Mouse (Mus musculus) heart, postnatal 4 days (tissue): Measurements from ENCODE around the gene Mapk1ip1l. TPM values are rescaled to one million over a fixed set of nuclear protein-coding genes. Genes with fewer than 3 reads are reported as not detected.

ENCODE experiments used
- DNase-seq: peaks from one replicate; pipeline ENCODE4 v3.0.0; 2021
- total RNA-seq, 2 experiments: library from RNA; stranded (reverse); gene quantifications; 2 replicates each; pipeline ENCODE4 v1.2.3; 2021

Mapk1ip1l gene
- total RNA-seq, 2 experiments from 2014 or later = 68.9 to 73.5 TPM

DNA sequence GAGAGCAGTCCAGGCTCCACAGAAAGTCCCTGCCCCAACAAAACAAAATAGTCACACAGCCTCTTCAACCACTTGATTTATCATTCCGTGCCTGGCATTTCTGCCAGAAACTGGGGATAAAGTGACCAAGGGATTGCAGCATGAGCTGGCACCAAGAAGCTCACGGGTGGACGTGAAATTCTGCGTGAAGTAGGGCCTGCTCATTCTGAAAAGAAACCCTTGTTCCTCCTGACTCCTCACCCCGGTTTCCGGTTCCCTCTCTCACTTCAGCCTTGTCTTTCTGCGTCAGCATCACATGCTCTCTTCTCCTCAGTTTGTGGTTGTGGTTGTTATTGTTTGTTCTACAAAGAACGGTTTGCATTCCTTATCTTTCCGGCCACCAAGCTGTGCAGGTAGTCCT is 63.8 kb downstream of the Mapk1ip1l start:
- DNase-seq = no peak

DNA sequence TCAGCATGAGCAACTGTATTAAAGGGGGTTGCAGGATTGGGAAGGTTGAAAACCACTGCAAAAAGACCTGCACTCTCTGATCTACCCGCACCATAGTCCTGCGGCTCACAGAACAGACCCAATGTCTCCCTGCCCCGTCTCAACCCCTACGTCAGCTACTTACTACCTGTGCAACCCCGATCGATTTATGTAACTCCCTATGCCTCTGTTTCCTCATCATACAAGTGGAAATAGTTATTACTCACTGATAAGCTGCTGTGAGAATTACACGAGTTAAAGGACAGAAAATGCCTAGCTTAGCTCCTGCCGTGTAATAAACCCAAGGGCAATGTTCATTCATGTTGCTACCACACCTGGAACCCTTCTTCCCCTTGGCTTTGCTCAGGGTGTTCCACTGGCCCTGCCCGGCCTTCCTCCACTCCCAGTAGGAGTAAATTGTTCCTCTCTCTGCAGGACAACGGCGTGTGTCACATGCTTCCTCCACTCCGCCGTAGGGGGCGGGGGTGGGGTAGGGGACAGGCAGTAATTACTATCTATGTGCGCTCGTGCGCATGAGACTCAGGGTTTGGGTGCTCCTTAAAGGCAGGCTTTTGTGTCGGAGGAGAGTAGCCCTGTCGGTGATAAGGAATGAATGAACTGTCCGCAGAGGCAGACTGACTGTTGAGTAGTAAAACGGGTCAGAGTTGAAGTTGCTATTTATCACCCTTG is 66.8 kb downstream of the Mapk1ip1l start:
- DNase-seq = peak; percentile 26

DNA sequence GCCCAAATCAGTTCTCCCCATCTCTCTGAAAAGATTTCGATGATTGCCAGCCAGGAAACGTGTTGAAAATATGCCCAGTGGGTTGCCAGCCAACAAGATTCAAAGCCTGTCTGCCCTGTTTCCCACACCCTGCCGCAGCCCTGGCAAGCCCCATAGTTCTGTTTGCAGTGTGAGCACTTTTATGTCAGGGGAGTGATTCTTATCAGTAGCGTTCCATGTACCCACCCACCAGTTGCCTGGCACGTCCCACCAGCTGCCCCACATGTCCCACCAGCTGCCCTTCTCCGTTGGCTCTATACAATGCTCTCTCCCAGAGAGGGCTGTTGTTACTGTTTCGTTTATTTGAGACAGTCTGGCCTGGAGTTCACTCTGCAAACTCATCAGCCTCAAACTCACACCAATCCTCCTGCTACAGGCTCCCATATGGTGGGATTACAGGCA is 68.8 kb downstream of the Mapk1ip1l start:
- DNase-seq = no peak

DNA sequence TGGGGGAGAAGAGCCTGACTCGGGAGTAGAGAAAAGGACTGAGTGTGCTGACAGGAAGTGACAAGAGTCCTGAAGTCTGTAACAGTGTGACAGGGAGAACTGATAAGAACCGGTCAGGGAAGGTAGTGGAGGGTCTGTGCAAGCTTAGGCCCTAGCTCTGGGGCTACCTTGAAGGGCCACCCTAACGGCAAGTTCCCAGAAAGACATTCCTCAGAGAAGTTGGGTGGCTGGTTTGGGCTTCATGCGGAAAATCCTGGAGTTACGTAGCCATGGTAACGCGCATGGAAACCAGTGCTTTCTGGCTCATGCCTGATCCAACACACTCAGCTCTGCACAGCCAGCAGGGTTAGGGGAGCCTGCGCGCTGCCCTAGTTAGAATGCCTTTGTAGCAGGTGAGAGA is 69.4 kb downstream of the Mapk1ip1l start, which contains the start of gene Lgals3:
Gene Lgals3 (plus strand): TSS at position 291 of the 400 bp plus-strand sequence.
- DNase-seq = peak; percentile 25

DNA sequence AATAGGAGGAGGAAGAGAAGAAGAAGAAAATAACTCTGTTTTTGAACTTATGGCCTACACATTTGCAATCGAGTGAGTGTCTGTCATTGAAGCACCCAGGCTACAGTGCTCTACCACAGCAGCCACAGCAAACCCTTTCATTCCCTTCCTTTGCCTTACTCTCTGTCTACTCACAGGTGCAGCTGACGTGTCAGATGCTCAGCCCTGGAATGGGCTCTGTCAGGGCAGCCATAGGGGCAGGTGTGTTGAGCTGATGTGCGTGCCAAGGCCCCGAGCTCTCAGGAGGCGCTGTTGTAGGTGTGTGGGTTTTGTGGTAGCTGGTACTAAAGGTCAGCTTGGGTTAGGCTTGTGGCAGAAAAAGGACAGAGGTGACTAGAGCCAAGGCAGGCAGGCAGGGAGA is 71.7 kb downstream of the Mapk1ip1l start:
- no peak for DNase-seq

DNA sequence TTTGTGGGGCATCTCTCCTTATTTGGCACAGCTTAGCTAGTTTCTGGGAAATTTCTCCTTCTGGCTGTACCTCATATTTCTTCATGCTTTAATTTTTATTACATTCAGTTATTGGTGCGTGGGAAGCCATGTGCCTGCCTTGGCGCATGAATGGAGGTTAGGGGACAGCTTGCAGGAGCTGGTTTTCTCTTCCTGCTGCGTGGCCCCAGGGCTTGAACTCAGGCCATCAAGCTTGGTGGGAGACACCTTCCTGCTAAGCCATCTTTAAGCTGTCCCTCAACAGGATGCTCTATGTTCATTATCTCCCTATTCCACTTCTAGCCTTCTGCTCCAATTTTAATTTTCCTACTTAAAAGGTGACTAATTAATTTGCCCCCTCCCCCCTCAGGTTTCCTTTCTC is 72.7 kb downstream of the Mapk1ip1l start:
- DNase-seq = no peak

DNA sequence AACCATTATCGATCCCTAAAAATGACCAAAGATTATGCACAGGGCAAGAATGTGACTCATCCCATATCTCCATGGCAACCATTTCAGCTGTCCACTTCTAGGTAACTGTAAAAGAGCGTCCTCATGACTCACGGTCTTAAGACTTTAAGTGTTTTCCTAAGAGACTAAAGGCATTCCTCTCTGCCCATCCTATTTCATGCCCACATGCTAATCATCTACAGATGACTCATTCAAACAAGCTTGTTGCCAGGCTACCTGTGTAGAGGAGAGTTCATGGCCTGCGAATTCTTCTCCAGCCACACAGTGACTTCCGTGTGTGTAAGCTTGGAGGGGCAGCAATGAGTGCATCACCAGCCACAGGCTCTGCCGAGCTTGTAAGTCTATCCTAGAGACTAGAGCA is 73.6 kb downstream of the Mapk1ip1l start:
- no peak for DNase-seq

Other genes with a start within 250 kb of the Mapk1ip1l start
- gene Gch1, start 108.9 kb upstream of the Mapk1ip1l start, total RNA-seq = 1 to 10 TPM; 7.4 TPM
- gene Wdhd1, start 21.4 kb upstream of the Mapk1ip1l start, total RNA-seq = 10 to 100 TPM; 11.4 to 13.1 TPM
- 10 to 100 TPM; 17.6 to 18.2 TPM for gene Socs4, start 21.3 kb upstream of the Mapk1ip1l start, total RNA-seq
- 1 to 10 TPM; 2.6 to 3.5 TPM for gene Lgals3, start 69.5 kb downstream of the Mapk1ip1l start, total RNA-seq
- 10 to 100 TPM; 26.5 to 35.0 TPM for gene Dlgap5, start 120.1 kb downstream of the Mapk1ip1l start, total RNA-seq
- gene Fbxo34, start 152.2 kb downstream of the Mapk1ip1l start, total RNA-seq = 10 to 100 TPM; 20.4 to 22.3 TPM